Mouse (Mus musculus) heart, postnatal 0 days (tissue): Measurements from ENCODE around the gene Olfr896-ps1. TPM values are rescaled to one million over a fixed set of nuclear protein-coding genes. Genes with fewer than 3 reads are reported as not detected.

Experiments
- ATAC-seq: fragments of 200-750 bp; cut with Nextera tagmentation; 2 replicates; pipeline ENCODE4 v1.8.0; 2017; ENCODE audit warnings: low read depth, moderate number of reproducible peaks, moderate library complexity; ENCODE audit not compliant: insufficient read depth
- DNase-seq: peaks from one replicate; pipeline ENCODE4 v3.0.0-alpha.2; 2016; ENCODE audit warnings: low spot score
- H3K27ac ChIP-seq: fragments of 300-500 bp; sonication (generic); 2 replicates; pipeline ENCODE4 v1.5.1; 2014; ENCODE audit warnings: low read depth, mild to moderate bottlenecking
- H3K27me3 ChIP-seq: fragments of 300-500 bp; sonication (generic); 2 replicates; pipeline ENCODE4 v1.6.1; 2014; ENCODE audit warnings: low read length, mixed read lengths; ENCODE audit not compliant: control insufficient read depth, insufficient read depth
- H3K36me3 ChIP-seq: fragments of 300-500 bp; sonication (generic); replicated peaks from 2 replicates; pipeline ENCODE4 v1.6.1; 2014; ENCODE audit warnings: low read length, mixed read lengths; ENCODE audit not compliant: control insufficient read depth, insufficient read depth
- H3K4me1 ChIP-seq: fragments of 300-500 bp; sonication (generic); 2 replicates; pipeline ENCODE4 v1.6.1; 2014; ENCODE audit warnings: antibody characterized with exemption; ENCODE audit not compliant: control insufficient read depth, insufficient read depth
- H3K4me2 ChIP-seq: fragments of 300-500 bp; sonication (generic); 2 replicates; pipeline ENCODE4 v1.6.1; 2014; ENCODE audit warnings: low read depth, mild to moderate bottlenecking, low read length, moderate library complexity
- H3K4me3 ChIP-seq: fragments of 300-500 bp; sonication (generic); 2 replicates; pipeline ENCODE4 v1.5.1; 2014; ENCODE audit warnings: low read depth, low read length
- H3K9ac ChIP-seq: fragments of 300-500 bp; sonication (generic); replicated peaks from 2 replicates; pipeline ENCODE4 v1.6.1; 2014; ENCODE audit warnings: low read depth, low read length, mixed read lengths
- H3K9me3 ChIP-seq: fragments of 300-500 bp; sonication (generic); replicated peaks from 2 replicates; pipeline ENCODE4 v1.6.1; 2016; ENCODE audit warnings: low read length; ENCODE audit not compliant: control insufficient read depth
- CTCF ChIP-seq: IDR thresholded peaks from 2 replicates; pipeline ENCODE4 v1.5.1; 2016; ENCODE audit warnings: antibody characterized with exemption, control low read depth, low read depth
- EP300 ChIP-seq: IDR thresholded peaks from 2 replicates; pipeline ENCODE4 v1.6.1; 2016; ENCODE audit warnings: antibody characterized with exemption, low read depth
- WGBS: fragments of 180-500 bp; shearing (Covaris S2); extraction: QIAGEN DNeasy Blood & Tissue Kit; methylation state at CpG from one replicate; pipeline ENCODE4 v1.1.7; 2014; 5-methylcytosine and 5-hydroxymethylcytosine counted together
- polyA plus RNA-seq: library from polyadenylated mRNA; unstranded; fragments of >200 nt; fragmentation: Nextera tagmentation; extraction: Ambion mirVana; gene quantifications from 2 replicates; pipeline ENCODE4 v1.2.1, GENCODE M21; 2015
- total RNA-seq: library from RNA; depleted of rRNA; stranded (reverse); fragments of >200 nt; gene quantifications from 2 replicates; pipeline ENCODE4 v1.2.3, GENCODE M21; 2014; ENCODE audit warnings: low replicate concordance; rRNA removed

The Olfr896-ps1 gene
- total RNA-seq (not detected in 2 replicates), polyA plus RNA-seq (not detected in 2 replicates)

GRCm38 (mm10) chr9:38290807-38291206 lies at the start of gene Olfr896-ps1:
Olfr896-ps1 (plus strand) TSS chr9:38291107.
- WGBS: 74% methylated on average over 1 of the region's 1 CpGs

GRCm38 (mm10) chr9:38252474-38252873 lies 38.4 kb upstream of the Olfr896-ps1 start, which contains the start of gene Olfr143:
Olfr143 (plus strand) TSS chr9:38252774.
- DNase-seq (no peak), ATAC-seq (no peak)
- H3K4me3 ChIP-seq: no peak within 1 kb of the TSS
- H3K9ac ChIP-seq: no peak within 1 kb of the TSS
- no peaks in the 10 kb centered on the region for H3K4me1 ChIP-seq
- no peaks in the 10 kb centered on the region for H3K27me3 ChIP-seq
- no peak within 1 kb of the TSS for H3K27ac ChIP-seq
- no peak within 1 kb of the TSS for H3K4me2 ChIP-seq
- no peaks in the 10 kb centered on the region for H3K36me3 ChIP-seq
- TF ChIP-seq CTCF (no peak), EP300 (no peak)
- no peaks in the 10 kb centered on the region for H3K9me3 ChIP-seq

More at GRCm38 (mm10) chr9:38290807-38291206, at the start of gene Olfr896-ps1:
- Histone ChIP-seq H3K27ac (no peak within 1 kb of the TSS), H3K4me1 (no peaks in the 10 kb centered on the region), H3K9me3 (no peaks in the 10 kb centered on the region), H3K4me3 (no peak within 1 kb of the TSS), H3K36me3 (no peaks in the 10 kb centered on the region), H3K27me3 (no peaks in the 10 kb centered on the region), H3K9ac (no peak within 1 kb of the TSS), H3K4me2 (no peak within 1 kb of the TSS)
- ATAC-seq: no peak
- no peak for TF ChIP-seq EP300
- no peak for TF ChIP-seq CTCF
- DNase-seq: no peak

GRCm38 (mm10) chr9:38267551-38267950 lies 23.4 kb upstream of the Olfr896-ps1 start, which contains the start of gene Olfr895:
Olfr895 (plus strand) TSS chr9:38267851.
- H3K27me3 ChIP-seq: no peaks in the 10 kb centered on the region
- no peak within 1 kb of the TSS for H3K4me2 ChIP-seq
- H3K36me3 ChIP-seq: no peaks in the 10 kb centered on the region
- H3K9me3 ChIP-seq: no peaks in the 10 kb centered on the region
- no peak within 1 kb of the TSS for H3K9ac ChIP-seq
- TF ChIP-seq EP300: no peak
- TF ChIP-seq CTCF: no peak
- no peaks in the 10 kb centered on the region for H3K4me1 ChIP-seq
- DNase-seq (no peak), ATAC-seq (no peak)
- H3K4me3 ChIP-seq: no peak within 1 kb of the TSS
- H3K27ac ChIP-seq: no peak within 1 kb of the TSS

- Histone ChIP-seq H3K4me2 (no peak within 1 kb of the TSS), H3K27ac (no peak within 1 kb of the TSS), H3K4me1 (no peaks in the 10 kb centered on the region), H3K4me3 (no peak within 1 kb of the TSS), H3K9ac (no peak within 1 kb of the TSS), H3K9me3 (no peaks in the 10 kb centered on the region), H3K36me3 (no peaks in the 10 kb centered on the region), H3K27me3 (no peaks in the 10 kb centered on the region)
- DNase-seq: no peak
- TF ChIP-seq CTCF: no peak
- no peak for ATAC-seq
- 65% methylated on average over 3 of the region's 3 CpGs for WGBS
Observed at GRCm38 (mm10) chr9:38328760-38329159, 37.9 kb downstream of the Olfr896-ps1 start, which contains the start of gene Olfr25. Olfr25 (plus strand) TSS chr9:38329060.

Other genes starting within 250 kb of the Olfr896-ps1 start
- not detected in 2 replicates for gene Olfr884, start 244.6 kb upstream of the Olfr896-ps1 start, total RNA-seq
- gene Olfr884, start 244.6 kb upstream of the Olfr896-ps1 start, polyA plus RNA-seq: not detected in 2 replicates
- gene Olfr885, start 229.8 kb upstream of the Olfr896-ps1 start, total RNA-seq: not detected in 2 replicates
- gene Olfr885, start 229.8 kb upstream of the Olfr896-ps1 start, polyA plus RNA-seq: not detected in 2 replicates
- not detected in 2 replicates for gene Olfr887, start 207.0 kb upstream of the Olfr896-ps1 start, total RNA-seq
- not detected in 2 replicates for gene Olfr887, start 207.0 kb upstream of the Olfr896-ps1 start, polyA plus RNA-seq
- gene Olfr888, start 183.0 kb upstream of the Olfr896-ps1 start, total RNA-seq: not detected in 2 replicates
- gene Olfr888, start 183.0 kb upstream of the Olfr896-ps1 start, polyA plus RNA-seq: not detected in 2 replicates
- not detected in 2 replicates for gene Olfr889, start 175.9 kb upstream of the Olfr896-ps1 start, total RNA-seq
- gene Olfr889, start 175.9 kb upstream of the Olfr896-ps1 start, polyA plus RNA-seq: not detected in 2 replicates
- not detected in 2 replicates for gene Olfr890, start 148.6 kb upstream of the Olfr896-ps1 start, total RNA-seq
- not detected in 2 replicates for gene Olfr890, start 148.6 kb upstream of the Olfr896-ps1 start, polyA plus RNA-seq
- not detected in 2 replicates for gene Olfr891, start 110.3 kb upstream of the Olfr896-ps1 start, total RNA-seq
- gene Olfr891, start 110.3 kb upstream of the Olfr896-ps1 start, polyA plus RNA-seq: not detected in 2 replicates
- gene Olfr893, start 82.7 kb upstream of the Olfr896-ps1 start, total RNA-seq: not detected in 2 replicates
- gene Olfr893, start 82.7 kb upstream of the Olfr896-ps1 start, polyA plus RNA-seq: not detected in 2 replicates
- gene Olfr894, start 73.1 kb upstream of the Olfr896-ps1 start, total RNA-seq: not detected in 2 replicates
- gene Olfr894, start 73.1 kb upstream of the Olfr896-ps1 start, polyA plus RNA-seq: not detected in 2 replicates
- not detected in 2 replicates for gene Olfr143, start 38.3 kb upstream of the Olfr896-ps1 start, total RNA-seq
- gene Olfr143, start 38.3 kb upstream of the Olfr896-ps1 start, polyA plus RNA-seq: not detected in 2 replicates
- gene Olfr895, start 23.3 kb upstream of the Olfr896-ps1 start, total RNA-seq: not detected in 2 replicates
- not detected in 2 replicates for gene Olfr895, start 23.3 kb upstream of the Olfr896-ps1 start, polyA plus RNA-seq
- gene Olfr25, start 38.0 kb downstream of the Olfr896-ps1 start, total RNA-seq: not detected in 2 replicates
- gene Olfr25, start 38.0 kb downstream of the Olfr896-ps1 start, polyA plus RNA-seq: not detected in 2 replicates
- not detected in 2 replicates for gene Olfr898, start 57.3 kb downstream of the Olfr896-ps1 start, total RNA-seq
- not detected in 2 replicates for gene Olfr898, start 57.3 kb downstream of the Olfr896-ps1 start, polyA plus RNA-seq
- not detected in 2 replicates for gene Olfr250, start 75.8 kb downstream of the Olfr896-ps1 start, total RNA-seq
- not detected in 2 replicates for gene Olfr250, start 75.8 kb downstream of the Olfr896-ps1 start, polyA plus RNA-seq
- gene Olfr251, start 86.0 kb downstream of the Olfr896-ps1 start, total RNA-seq: not detected in 2 replicates
- gene Olfr251, start 86.0 kb downstream of the Olfr896-ps1 start, polyA plus RNA-seq: not detected in 2 replicates
- not detected in 2 replicates for gene Olfr147, start 110.6 kb downstream of the Olfr896-ps1 start, total RNA-seq
- not detected in 2 replicates for gene Olfr147, start 110.6 kb downstream of the Olfr896-ps1 start, polyA plus RNA-seq
- not detected in 2 replicates for gene Olfr901, start 138.3 kb downstream of the Olfr896-ps1 start, total RNA-seq
- not detected in 2 replicates for gene Olfr901, start 138.3 kb downstream of the Olfr896-ps1 start, polyA plus RNA-seq
- not detected in 2 replicates for gene Olfr902, start 156.5 kb downstream of the Olfr896-ps1 start, total RNA-seq
- gene Olfr902, start 156.5 kb downstream of the Olfr896-ps1 start, polyA plus RNA-seq: not detected in 2 replicates
- not detected in 2 replicates for gene Olfr904, start 172.0 kb downstream of the Olfr896-ps1 start, total RNA-seq
- not detected in 2 replicates for gene Olfr904, start 172.0 kb downstream of the Olfr896-ps1 start, polyA plus RNA-seq
- not detected in 2 replicates for gene Olfr905, start 180.0 kb downstream of the Olfr896-ps1 start, total RNA-seq
- not detected in 2 replicates for gene Olfr905, start 180.0 kb downstream of the Olfr896-ps1 start, polyA plus RNA-seq
- not detected in 2 replicates for gene Olfr906, start 196.0 kb downstream of the Olfr896-ps1 start, total RNA-seq
- gene Olfr906, start 196.0 kb downstream of the Olfr896-ps1 start, polyA plus RNA-seq: not detected in 2 replicates
- not detected in 2 replicates for gene Olfr907, start 204.7 kb downstream of the Olfr896-ps1 start, total RNA-seq
- not detected in 2 replicates for gene Olfr907, start 204.7 kb downstream of the Olfr896-ps1 start, polyA plus RNA-seq
- gene Olfr911-ps1, start 230.5 kb downstream of the Olfr896-ps1 start, total RNA-seq: not detected in 2 replicates
- not detected in 2 replicates for gene Olfr911-ps1, start 230.5 kb downstream of the Olfr896-ps1 start, polyA plus RNA-seq
- not detected in 2 replicates for gene Olfr910, start 246.7 kb downstream of the Olfr896-ps1 start, total RNA-seq
- not detected in 2 replicates for gene Olfr910, start 246.7 kb downstream of the Olfr896-ps1 start, polyA plus RNA-seq